ENCODE assay signal across 22 mouse cellular contexts in genomic region chr3:84015484-84016016, GRCm38 (mm10). TPM values are rescaled to one million over a fixed set of nuclear protein-coding genes. Genes with fewer than 3 reads are reported as not detected.
DNase-seq lines count a peak whose midpoint lies in the region; ATAC-seq and TF ChIP-seq lines count a peak whose summit lies in the region.
"Had no signal": no experiment of that assay in that cellular context is flagged by ENCODE, and none has a peak within 500 bp of the region (broad histone marks: within the 10 kb centered on the region; RNA-seq: fewer than 3 reads in every experiment).

No protein-coding gene starts in this region.

- 50% methylated on average over 4 of the region's 4 CpGs for WGBS in heart, adult 2 months

- TF ChIP-seq POLR2A in heart, adult 2 months (IDR thresholded peaks at IDR 0.05; ENCODE audit: insufficient read depth, low read depth, low read length): no peak

- no peak for TF ChIP-seq CTCF in gastrocnemius, adult 2 months (IDR thresholded peaks at IDR 0.05)
- no peak for TF ChIP-seq CTCF in heart, adult 2 months (IDR thresholded peaks at IDR 0.05)

- no peaks in the 10 kb centered on the region for H3K27me3 ChIP-seq in heart, adult 2 months (ENCODE audit: control insufficient read depth, insufficient read depth, low read length)

- peak; percentile 35; the same call in 1 of the 2 replicates for ATAC-seq in granulocyte monocyte progenitor cell, adult 5-6 weeks (replicated peaks; ENCODE audit: poor library complexity, severe bottlenecking)
- 0 out of 2 replicates have a peak, but pooled peaks have one; percentile 16 for ATAC-seq in megakaryocyte progenitor cell, adult 5-6 weeks (replicated peaks; ENCODE audit: poor library complexity)
- ATAC-seq: activated CD4-positive, CD25-positive, alpha-beta regulatory T cell, adult 4 months; forebrain, embryonic 16.5 days; hindbrain, postnatal 0 days; inflammation-experienced regulatory T-cells, adult 6 months; intestine, embryonic 16.5 days had no signal

- intact Hi-C loops in gastrocnemius, adult 2 months (cut with DNase I): no loop called here
- intact Hi-C loops in heart, adult 2 months (cut with DNase I): no loop called here
- intact Hi-C loops in heart, postnatal 10 days (cut with DNase I): no loop called here

- H3K27ac ChIP-seq in gastrocnemius, adult 2 months: 0 out of 2 replicates have a peak overlapping the region, but pooled peaks have one; percentile 8
- H3K27ac ChIP-seq in heart, adult 2 months: peak overlapping the region; percentile 11; the same call in 1 of the 2 replicates
- H3K27ac ChIP-seq: heart, embryonic 10.5 days; hindbrain, embryonic 14.5 days; hindbrain, postnatal 0 days had no signal

- no peak overlapping the region for H3K4me3 ChIP-seq in gastrocnemius, adult 2 months
- H3K4me3 ChIP-seq in heart, adult 2 months: no peak overlapping the region
- H3K4me3 ChIP-seq: heart, embryonic 10.5 days had no signal

- TF ChIP-seq EP300 in heart, adult 2 months (IDR thresholded peaks at IDR 0.05; ENCODE audit: insufficient read depth, low read depth, low read length): no peak

- no peaks in the 10 kb centered on the region for H3K36me3 ChIP-seq in heart, adult 2 months (ENCODE audit: control insufficient read depth, insufficient read depth, low read length)

- no peaks in the 10 kb centered on the region for H3K79me2 ChIP-seq in heart, adult 2 months (replicated peaks; ENCODE audit: control insufficient read depth, insufficient read depth, low read length)

- H3K4me1 ChIP-seq in heart, adult 2 months (ENCODE audit: control insufficient read depth, insufficient read depth, low read length): peaks cover 4% of the 10 kb centered on the region; the same call in 1 of the 2 replicates

- DNase-seq in gastrocnemius, adult 2 months: no peak
- DNase-seq in gastrocnemius, postnatal 4 days (ENCODE audit: low spot score in 2 of 2): no peak
- DNase-seq in heart, adult 2 months: peak in 1 of 2 experiments; percentile 22
- DNase-seq in heart, postnatal 10 days: no peak
- no peak for DNase-seq in retina, embryonic 14.5 days (ENCODE audit: low spot score)
- no peak for DNase-seq in cerebellum, adult 18-20 months
- DNase-seq: adrenal gland, adult 8-10 months; adrenal gland, postnatal 25 days; cerebellum, adult 11-12 months; cerebellum, adult 9-10 months; cerebellum, postnatal 14 days; gastrocnemius, postnatal 14 days; heart, postnatal 4 days had no signal

- no peak overlapping the region for H3K9ac ChIP-seq in heart, adult 2 months (ENCODE audit: low read depth, low read length)
- H3K9ac ChIP-seq: hindbrain, embryonic 14.5 days had no signal

RNA-seq across cellular contexts. Expression of gene Tmem131l, which starts 24.4 kb away (rescaled TPM):
- 10 to 100 TPM; 12.0 to 17.4 TPM for total RNA-seq in gastrocnemius, adult 2 months (2021)
- total RNA-seq in gastrocnemius, postnatal 4 days (2021): 10 to 100 TPM; 59.8 to 60.5 TPM
- 10 to 100 TPM; 22.0 to 23.4 TPM for total RNA-seq in heart, adult 2 months (2021)
- polyA plus RNA-seq in heart, adult 2 months (2012; rRNA removed): 17.3 and 18.1 TPM in 2 replicates
- 10 to 100 TPM; 31.4 to 32.6 TPM for total RNA-seq in heart, postnatal 10 days (2021)
- total RNA-seq in granulocyte monocyte progenitor cell, adult 5-6 weeks (2014; fragmentation: Nextera tagmentation): 80.9 and 108 TPM in 2 replicates
- total RNA-seq in granulocyte monocyte progenitor cell, adult 5-6 weeks (2017): 25.6 and 31.9 TPM in 2 replicates
- 61.4 and 62.0 TPM in 2 replicates for total RNA-seq in megakaryocyte progenitor cell, adult 5-6 weeks (2015)
- total RNA-seq in megakaryocyte progenitor cell, adult 5-6 weeks (2017): 28.3 and 34.7 TPM in 2 replicates
